8 mouse cellular contexts compared by ENCODE assay signal in genomic region chr11:116023771-116024355, GRCm38 (mm10). TPM values are rescaled to one million over a fixed set of nuclear protein-coding genes. Genes with fewer than 3 reads are reported as not detected.
DNase-seq lines count a peak whose midpoint lies in the region; ATAC-seq lines count a peak whose summit lies in the region.

No protein-coding gene starts in this region.

- peak; percentile 57 for ATAC-seq in inflammation-experienced regulatory T-cells, adult 6 months

- DNase-seq in adrenal gland, adult (ENCODE audit: inconsistent age in 2 of 2, low spot score in 1 of 2) = peak; percentile 94 to 97
- DNase-seq in cerebellum, postnatal 14 days = peak; percentile 88 to 90
- peak; percentile 72 to 76 for DNase-seq in gastrocnemius, adult 8-10 months (ENCODE audit: low spot score in 2 of 2)
- DNase-seq in left cerebral cortex, adult 8-10 months (ENCODE audit: low spot score in 2 of 2) = peak; percentile 57 to 82
- peak; percentile 86 to 90 for DNase-seq in lung, postnatal 4 days
- DNase-seq in right cerebral cortex, postnatal 25 days = peak; percentile 84
- no peak for DNase-seq in T-cell, adult 2 months (ENCODE audit: low spot score)

RNA-seq across cellular contexts. Expression of gene H3f3b, which starts 3.9 kb away (rescaled TPM):
- total RNA-seq in gastrocnemius, adult 8-10 months (2022) = 10 to 100 TPM; 45.7 to 88.7 (median 59.5) TPM
- 1,000 to 10,000 TPM; 1,545 to 2,086 (median 2,075) TPM for polyA plus RNA-seq in inflammation-experienced regulatory T-cells, adult 6 months (2017; shearing (Covaris generic))
- 100 to 1,000 TPM; 272 to 296 (median 284) TPM for total RNA-seq in left cerebral cortex, adult 8-10 months (2022)

RNA-seq across cellular contexts. Expression of gene Unk, which starts 6.3 kb away (rescaled TPM):
- total RNA-seq in gastrocnemius, adult 8-10 months (2022) = 1 to 10 TPM; 4.3 to 6.8 (median 5.3) TPM
- polyA plus RNA-seq in inflammation-experienced regulatory T-cells, adult 6 months (2017; shearing (Covaris generic)) = 10 to 100 TPM; 10.1 to 14.6 (median 12.7) TPM
- 10 to 100 TPM; 23.4 to 27.7 (median 25.0) TPM for total RNA-seq in left cerebral cortex, adult 8-10 months (2022)

RNA-seq across cellular contexts. Expression of gene Galk1, which starts 11.3 kb away (rescaled TPM):
- total RNA-seq in gastrocnemius, adult 8-10 months (2022) = 1 to 10 TPM; 1.6 to 3.1 (median 2.7) TPM
- 10 to 100 TPM; 14.4 to 20.1 (median 15.9) TPM for polyA plus RNA-seq in inflammation-experienced regulatory T-cells, adult 6 months (2017; shearing (Covaris generic))
- total RNA-seq in left cerebral cortex, adult 8-10 months (2022) = 10 to 100 TPM; 16.1 to 19.7 (median 18.6) TPM

RNA-seq across cellular contexts. Expression of gene Itgb4, which starts 49.4 kb away (rescaled TPM):
- total RNA-seq in gastrocnemius, adult 8-10 months (2022) = 1 to 10 TPM; 1.5 to 4.4 (median 3.1) TPM
- polyA plus RNA-seq in inflammation-experienced regulatory T-cells, adult 6 months (2017; shearing (Covaris generic)) = not detected
- total RNA-seq in left cerebral cortex, adult 8-10 months (2022) = 10 to 100 TPM in 3 of 4 experiments, 1 to 10 TPM in 1; 9.4 to 13.4 (median 11.3) TPM

RNA-seq across cellular contexts. Expression of gene Unc13d, which starts 53.9 kb away (rescaled TPM):
- under 1 TPM; 0.34 to 0.56 (median 0.46) TPM for total RNA-seq in gastrocnemius, adult 8-10 months (2022)
- polyA plus RNA-seq in inflammation-experienced regulatory T-cells, adult 6 months (2017; shearing (Covaris generic)) = 100 to 1,000 TPM in 1 of 3 experiments, 10 to 100 TPM in 2; 80.1 to 128 (median 81.9) TPM
- 1 to 10 TPM; 1.2 to 4.1 (median 1.7) TPM for total RNA-seq in left cerebral cortex, adult 8-10 months (2022)

Comparison
In these comparisons a context has a peak if more than half of its experiments do, and no peak if none do; other contexts are left out.
1. RNA of gene Galk1, which starts 11.3 kb away (total RNA-seq): 16.1 to 19.7 TPM in left cerebral cortex, adult 8-10 months; 1.6 to 3.1 TPM in gastrocnemius, adult 8-10 months; every median in the first group is over 4 times any median in the second.